Mouse (Mus musculus) stomach, embryonic 16.5 days (tissue): Measurements from ENCODE around the gene Lamp1. TPM values are rescaled to one million over a fixed set of nuclear protein-coding genes. Genes with fewer than 3 reads are reported as not detected.
A peak's percentile ranks its signal among the peaks of the same experiment; 100 is the strongest.

Experiments used
- ATAC-seq: fragments of 200-750 bp; cut with Nextera tagmentation; 2 replicates; pipeline ENCODE4 v1.8.0; 2017; ENCODE audit warnings: moderate number of reproducible peaks, moderate TSS enrichment; ENCODE audit not compliant: insufficient read depth, low FRiP score
- H3K27ac ChIP-seq: fragments of 300-500 bp; sonication (generic); 2 replicates; pipeline ENCODE4 v1.5.1; 2014; ENCODE audit warnings: low read length
- H3K27me3 ChIP-seq: fragments of 300-500 bp; sonication (generic); 2 replicates; pipeline ENCODE4 v1.6.1; 2014; ENCODE audit warnings: low read length, control low read depth, mixed read lengths; ENCODE audit not compliant: control insufficient read depth, insufficient read depth
- H3K36me3 ChIP-seq: fragments of 300-500 bp; sonication (generic); 2 replicates; pipeline ENCODE4 v1.6.1; 2014; ENCODE audit warnings: low read length; ENCODE audit not compliant: control insufficient read depth, insufficient read depth
- H3K4me1 ChIP-seq: fragments of 300-500 bp; sonication (generic); 2 replicates; pipeline ENCODE4 v1.6.1; 2014; ENCODE audit warnings: low read length, control low read depth, mixed read lengths; ENCODE audit not compliant: control insufficient read depth, insufficient read depth
- H3K4me2 ChIP-seq: fragments of 300-500 bp; sonication (generic); 2 replicates; pipeline ENCODE4 v1.6.1; 2014; ENCODE audit warnings: low read depth, low read length, mixed read lengths
- H3K4me3 ChIP-seq: fragments of 300-500 bp; sonication (generic); replicated peaks from 2 replicates; pipeline ENCODE4 v1.5.1; 2014; ENCODE audit warnings: mild to moderate bottlenecking, low read length
- H3K9ac ChIP-seq: fragments of 300-500 bp; sonication (generic); 2 replicates; pipeline ENCODE4 v1.6.1; 2014; ENCODE audit warnings: low read length
- H3K9me3 ChIP-seq: fragments of 300-500 bp; sonication (generic); replicated peaks from 2 replicates; pipeline ENCODE4 v1.6.1; 2016; ENCODE audit warnings: low read length, control low read depth; ENCODE audit not compliant: control insufficient read depth
- WGBS: fragments of 180-500 bp; shearing (Covaris S2); extraction: QIAGEN DNeasy Blood & Tissue Kit; methylation state at CpG from one replicate; pipeline ENCODE4 v1.1.7; 2014; 5-methylcytosine and 5-hydroxymethylcytosine counted together
- microRNA counts: library from miRNA; unstranded; fragments of <30 nt; microRNA quantifications from one replicate; lab custom pipeline; 2016
- microRNA-seq: library from miRNA; unstranded; fragments of <30 nt; microRNA quantifications from one replicate; pipeline ENCODE4, GENCODE M21; 2016
- polyA plus RNA-seq: library from polyadenylated mRNA; unstranded; fragments of >200 nt; fragmentation: Nextera tagmentation; extraction: Ambion mirVana; gene quantifications from 2 replicates; pipeline ENCODE4 v1.2.1, GENCODE M21; 2015

The Lamp1 gene
- polyA plus RNA-seq, 1 experiment from 2014 or later = 263 TPM

- Histone ChIP-seq H3K4me1 (peaks cover 18% of the 10 kb centered on the region), H3K4me3 (no peak overlapping the region), H3K36me3 (no peaks in the 10 kb centered on the region), H3K9ac (peak overlapping the region; percentile 45; the same call in 1 of the 2 replicates), H3K27ac (no peak overlapping the region), H3K27me3 (no peaks in the 10 kb centered on the region), H3K4me2 (no peak overlapping the region), H3K9me3 (no peaks in the 10 kb centered on the region)
- ATAC-seq = peak; percentile 53; the same call in 1 of the 2 replicates
- 18% methylated on average over 10 of the region's 10 CpGs for WGBS
These were observed 54.7 kb downstream of the Lamp1 start for GRCm38 (mm10) chr8:13213479-13214268.

- WGBS = 50% methylated on average over 8 of the region's 8 CpGs
- no peak for ATAC-seq
- Histone ChIP-seq H3K4me1 (peaks cover 11% of the 10 kb centered on the region), H3K27ac (no peak overlapping the region), H3K36me3 (no peaks in the 10 kb centered on the region), H3K9ac (no peak overlapping the region), H3K4me3 (no peak overlapping the region), H3K4me2 (no peak overlapping the region), H3K27me3 (no peaks in the 10 kb centered on the region), H3K9me3 (no peaks in the 10 kb centered on the region)
These were observed 57.4 kb downstream of the Lamp1 start for GRCm38 (mm10) chr8:13216386-13216785.

- Histone ChIP-seq H3K27ac (no peak overlapping the region), H3K4me2 (no peak overlapping the region), H3K4me1 (peaks cover 11% of the 10 kb centered on the region), H3K4me3 (no peak overlapping the region), H3K27me3 (no peaks in the 10 kb centered on the region), H3K9ac (no peak overlapping the region), H3K9me3 (no peaks in the 10 kb centered on the region), H3K36me3 (no peaks in the 10 kb centered on the region)
- no peak for ATAC-seq
- whole genome bisulfite sequencing = 19% methylated on average over 5 of the region's 5 CpGs
These were observed 58.1 kb downstream of the Lamp1 start for GRCm38 (mm10) chr8:13217093-13217492.

- no peaks in the 10 kb centered on the region for H3K27me3 ChIP-seq
- no peak overlapping the region for H3K4me3 ChIP-seq
- no peak overlapping the region for H3K9ac ChIP-seq
- H3K4me1 ChIP-seq = peaks cover 11% of the 10 kb centered on the region
- H3K4me2 ChIP-seq = no peak overlapping the region
- no peak overlapping the region for H3K27ac ChIP-seq
- H3K36me3 ChIP-seq = no peaks in the 10 kb centered on the region
- no peak for ATAC-seq
- no peaks in the 10 kb centered on the region for H3K9me3 ChIP-seq
These were observed 59.0 kb downstream of the Lamp1 start for GRCm38 (mm10) chr8:13217986-13218385.

GRCm38 (mm10) chr8:13218441-13218840 is 59.5 kb downstream of the Lamp1 start:
- no peak overlapping the region for H3K4me3 ChIP-seq
- 74% methylated on average over 4 of the region's 4 CpGs for WGBS
- peaks cover 7% of the 10 kb centered on the region for H3K4me1 ChIP-seq
- H3K9ac ChIP-seq = no peak overlapping the region
- no peaks in the 10 kb centered on the region for H3K9me3 ChIP-seq
- no peak for ATAC-seq
- no peaks in the 10 kb centered on the region for H3K36me3 ChIP-seq
- H3K27ac ChIP-seq = no peak overlapping the region
- H3K27me3 ChIP-seq = no peaks in the 10 kb centered on the region
- H3K4me2 ChIP-seq = no peak overlapping the region

- no peaks in the 10 kb centered on the region for H3K4me1 ChIP-seq
- H3K27ac ChIP-seq = no peak overlapping the region
- no peak overlapping the region for H3K4me2 ChIP-seq
- no peak for ATAC-seq
- H3K9ac ChIP-seq = no peak overlapping the region
- no peaks in the 10 kb centered on the region for H3K36me3 ChIP-seq
- H3K9me3 ChIP-seq = no peaks in the 10 kb centered on the region
- WGBS = 76% methylated on average over 9 of the region's 9 CpGs
- no peak overlapping the region for H3K4me3 ChIP-seq
- no peaks in the 10 kb centered on the region for H3K27me3 ChIP-seq
These were observed 65.5 kb downstream of the Lamp1 start for GRCm38 (mm10) chr8:13224426-13224825.

MicroRNA genes within 50 kb of the gene (microRNA counts, 519-probe panel; counts per million panel counts)
- 1,912 counts per million, percentile 36 among the panel's probes with 10 or more counts for microRNA mmu-miR-1968 (lab: Ali Mortazavi, UCI)

Small RNA genes within 50 kb of the gene (microRNA-seq; reads per million reads assigned to microRNA genes)
- 12.6 reads per million, percentile 34 among the genes with 10 or more reads in this experiment for gene Mir1968
- not detected for gene Mir7065

Other genes with a start within 250 kb of the Lamp1 start
- 0.47 and 0.54 TPM in 2 replicates for gene F7, start 133.1 kb upstream of the Lamp1 start, polyA plus RNA-seq
- 11.7 and 12.5 TPM in 2 replicates for gene F10, start 121.9 kb upstream of the Lamp1 start, polyA plus RNA-seq
- gene Proz, start 98.2 kb upstream of the Lamp1 start, polyA plus RNA-seq = 3.5 and 3.8 TPM in 2 replicates
- gene Pcid2, start 53.7 kb upstream of the Lamp1 start, polyA plus RNA-seq = 31.3 and 32.0 TPM in 2 replicates
- 93.5 and 101 TPM in 2 replicates for gene Cul4a, start 53.5 kb upstream of the Lamp1 start, polyA plus RNA-seq
- 22.6 and 25.5 TPM in 2 replicates for gene Grtp1, start 41.5 kb downstream of the Lamp1 start, polyA plus RNA-seq
- gene Adprhl1, start 95.0 kb downstream of the Lamp1 start, polyA plus RNA-seq = 0.69 and 4.2 TPM in 2 replicates
- gene Dcun1d2, start 129.0 kb downstream of the Lamp1 start, polyA plus RNA-seq = 21.4 and 21.5 TPM in 2 replicates
- 34.0 and 34.9 TPM in 2 replicates for gene Tmco3, start 129.0 kb downstream of the Lamp1 start, polyA plus RNA-seq
- 134 and 140 TPM in 2 replicates for gene Tfdp1, start 179.6 kb downstream of the Lamp1 start, polyA plus RNA-seq
- 59.5 and 89.0 TPM in 2 replicates for gene Atp4b, start 237.7 kb downstream of the Lamp1 start, polyA plus RNA-seq
- 0.02 TPM in 1 of 2 replicates, not detected in the other for gene Grk1, start 245.9 kb downstream of the Lamp1 start, polyA plus RNA-seq